ENCODE assay signal across 13 mouse cellular contexts in genomic region chr9:119503613-119504012, GRCm38 (mm10).
"Had no signal": no experiment of that assay in that cellular context is flagged by ENCODE, and none has a peak within 500 bp of the region (broad histone marks: within the 10 kb centered on the region; RNA-seq: fewer than 3 reads in every experiment).

No protein-coding gene starts in this region.

- H3K4me3 ChIP-seq: limb, embryonic 13.5 days; liver, embryonic 15.5 days; lung, embryonic 15.5 days; midbrain, embryonic 12.5 days; myocyte; neural tube, embryonic 15.5 days had no signal

- H3K36me3 ChIP-seq: limb, embryonic 13.5 days; liver, embryonic 15.5 days; lung, embryonic 15.5 days; midbrain, embryonic 12.5 days; neural tube, embryonic 15.5 days had no signal

- H3K9me3 ChIP-seq: liver, embryonic 15.5 days had no signal

- H3K27me3 ChIP-seq: limb, embryonic 13.5 days; liver, embryonic 15.5 days; lung, embryonic 15.5 days; neural tube, embryonic 15.5 days had no signal

- DNase-seq: kidney, adult 8-10 months; kidney, postnatal 36 days; left cerebral cortex, postnatal 4 days; right cerebral cortex, postnatal 4 days; spleen, adult 18-20 months; thymus, adult 18-20 months; thymus, postnatal 14 days had no signal

- H3K4me1 ChIP-seq: limb, embryonic 13.5 days; liver, embryonic 15.5 days; lung, embryonic 15.5 days; midbrain, embryonic 12.5 days; neural tube, embryonic 15.5 days had no signal

- H3K4me2 ChIP-seq: limb, embryonic 13.5 days; liver, embryonic 15.5 days; lung, embryonic 15.5 days; midbrain, embryonic 12.5 days; neural tube, embryonic 15.5 days had no signal

- H3K9ac ChIP-seq: limb, embryonic 13.5 days; liver, embryonic 15.5 days; lung, embryonic 15.5 days; midbrain, embryonic 12.5 days; neural tube, embryonic 15.5 days had no signal

- H3K27ac ChIP-seq: limb, embryonic 13.5 days; liver, embryonic 15.5 days; lung, embryonic 15.5 days; midbrain, embryonic 12.5 days; neural tube, embryonic 15.5 days had no signal
